Mouse (Mus musculus): ENCODE measurements around the gene Adamts9.

- TF ChIP-seq CTCF (IDR thresholded peaks at IDR 0.05; ENCODE audit: control insufficient read depth, insufficient read depth, low read length), result no peak
- no peak for TF ChIP-seq POLR2A (IDR thresholded peaks at IDR 0.05; ENCODE audit: borderline replicate concordance, control insufficient read depth, low read depth, low read length)
Observed at GRCm38 (mm10) chr6:92987366-92987765, 44.1 kb upstream of the Adamts9 start.
